Mouse (Mus musculus): ENCODE results near the gene Tbc1d5.

Gene Tbc1d5

DNA sequence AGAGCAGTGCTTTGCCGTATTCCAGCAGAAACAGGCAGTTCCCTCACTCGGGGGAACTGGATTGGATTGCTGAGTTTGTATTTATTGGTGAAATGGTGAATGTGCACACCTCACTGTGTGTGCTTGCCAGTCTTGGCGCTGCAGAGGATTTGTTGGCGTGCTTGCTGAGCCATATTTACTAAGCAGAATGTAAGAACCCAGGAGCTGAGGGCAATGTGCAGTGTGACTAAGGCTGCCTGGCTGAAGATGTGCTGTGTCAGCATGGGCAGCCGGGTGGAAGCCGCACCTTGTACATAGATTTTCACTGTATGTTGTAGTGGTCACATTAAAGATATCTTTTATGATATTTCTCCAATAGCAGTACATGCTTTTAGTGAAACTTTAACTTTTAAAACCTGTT is 491.0 kb downstream of the Tbc1d5 start:
- no peak for DNase-seq (ENCODE audit: extremely low read depth, insufficient read length, low spot score)

- DNase-seq (ENCODE audit: extremely low read depth, insufficient read length, low spot score), result no peak
Measured at GRCm38 (mm10) chr17:50687670-50688069, 491.5 kb downstream of the Tbc1d5 start.

DNA sequence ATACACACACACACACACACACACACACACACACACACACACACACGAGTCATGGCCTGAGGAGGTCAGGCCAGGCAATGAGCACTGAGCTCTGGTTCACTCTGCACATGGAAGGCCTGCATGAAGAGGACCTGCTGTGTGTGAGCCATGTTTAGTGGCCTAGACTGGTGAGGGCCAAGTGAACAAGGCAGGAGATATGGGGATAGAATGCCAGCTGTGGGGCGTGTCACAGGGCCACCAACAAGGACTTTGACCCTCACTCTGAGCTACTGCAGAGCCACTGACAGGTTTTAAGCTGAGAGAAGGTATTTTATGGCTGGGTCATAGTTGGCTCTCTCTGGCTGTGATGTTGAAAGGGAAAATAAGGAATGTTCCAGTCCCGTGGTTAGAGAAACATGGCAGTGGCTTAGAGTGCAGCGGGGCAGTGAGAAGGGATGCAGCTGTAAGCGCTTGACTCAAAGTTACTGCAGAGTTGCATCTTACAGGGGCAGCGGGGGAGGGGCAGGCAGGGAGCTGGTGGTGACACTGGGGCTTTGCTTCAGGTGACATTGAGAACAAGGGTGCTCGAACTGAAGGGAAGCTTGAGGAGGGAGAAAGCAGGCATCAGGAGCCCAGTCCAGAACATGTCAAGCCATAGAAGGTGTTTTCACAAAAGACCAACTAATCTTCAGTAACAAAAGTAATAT is 494.0 kb downstream of the Tbc1d5 start:
- DNase-seq (ENCODE audit: extremely low read depth, insufficient read length, low spot score), result no peak
